Mouse (Mus musculus): ENCODE measurements at regions not wholly inside any gene's neighbourhood (a gene's known extent, or its start where the extent isn't known, plus 50 kb on each side); places are given as distances from the start of the nearest gene placed in this dataset.
A peak's percentile ranks its signal among the peaks of the same experiment; 100 is the strongest.

DNA sequence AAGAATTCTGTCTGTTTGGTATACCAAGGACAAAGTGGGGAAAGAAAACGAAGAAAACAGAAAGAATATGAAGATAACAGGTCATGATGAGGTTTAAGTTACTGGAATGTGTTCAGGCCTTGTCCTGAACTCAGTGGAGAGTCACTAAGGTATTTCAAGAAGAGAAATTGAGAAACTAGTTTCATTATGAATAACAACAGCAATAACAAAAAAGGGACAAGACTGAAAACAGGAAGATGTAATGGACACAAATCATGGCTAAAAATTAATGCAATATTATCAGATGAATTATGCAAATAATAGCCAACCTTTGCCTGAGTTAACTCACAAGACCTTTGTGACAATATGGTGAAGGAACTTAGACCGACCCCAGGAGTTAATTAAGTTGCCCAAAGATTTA lies 530.2 kb upstream of the 2610301B20Rik start:
- DNase-seq (ENCODE audit: low spot score), result no peak
- Histone ChIP-seq H3K9me3 (replicated peaks; ENCODE audit: control insufficient read depth, low read length) (no peaks in the 10 kb centered on the region), H3K4me2 (ENCODE audit: low read length) (no peak overlapping the region), H3K9ac (ENCODE audit: low read length) (no peak overlapping the region), H3K27ac (ENCODE audit: low read depth, low read length) (no peak overlapping the region), H3K4me3 (ENCODE audit: low read depth, low read length) (no peak overlapping the region), H3K4me1 (ENCODE audit: control insufficient read depth, insufficient read depth, low read length) (no peaks in the 10 kb centered on the region), H3K27me3 (replicated peaks; ENCODE audit: control insufficient read depth, insufficient read depth, low read length) (no peaks in the 10 kb centered on the region), H3K36me3 (ENCODE audit: control insufficient read depth, insufficient read depth, low read length) (no peaks in the 10 kb centered on the region)
- WGBS, result 66% methylated on average over 2 of the region's 2 CpGs
- ATAC-seq, result no peak

DNA sequence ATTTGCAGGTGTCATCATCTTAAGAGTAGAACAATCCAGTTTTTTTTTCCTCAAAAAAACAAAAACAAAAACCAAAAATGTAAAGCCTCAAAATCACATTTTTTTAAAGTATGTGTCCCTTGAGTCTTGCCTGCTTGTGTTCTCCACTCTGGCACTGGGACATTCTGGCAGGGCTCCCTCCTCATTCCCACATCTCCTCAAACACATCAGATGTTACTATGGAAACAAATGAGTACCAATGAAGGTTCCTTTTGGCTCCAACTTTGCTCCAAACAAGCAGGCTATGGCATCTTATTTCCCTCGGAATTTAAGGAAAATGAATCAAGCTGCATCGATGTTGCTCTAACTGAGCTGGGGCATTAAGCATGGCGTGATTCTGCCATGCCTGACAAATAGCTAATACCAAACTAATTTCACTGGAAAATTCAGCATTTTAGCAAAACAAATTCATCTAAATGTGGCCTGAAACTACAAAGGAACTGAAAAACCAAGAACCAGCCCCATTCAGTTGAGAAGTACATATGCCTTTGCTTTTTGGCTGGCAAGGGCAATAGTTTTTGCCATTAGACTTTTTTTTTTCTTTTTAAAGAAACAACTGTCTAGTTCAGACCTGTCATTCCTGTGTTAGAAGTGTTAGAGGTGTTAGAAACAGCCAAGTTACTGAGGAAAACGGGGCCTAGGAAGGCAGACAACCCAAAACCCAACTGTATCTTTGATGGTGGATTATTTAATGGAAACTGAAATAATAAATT lies 522.2 kb upstream of the 2610301B20Rik start:
- no peaks in the 10 kb centered on the region for H3K36me3 ChIP-seq (ENCODE audit: control insufficient read depth, insufficient read depth, low read length)
- H3K9ac ChIP-seq (ENCODE audit: low read length), result no peak overlapping the region
- no peak overlapping the region for H3K4me3 ChIP-seq (ENCODE audit: low read depth, low read length)
- H3K9me3 ChIP-seq (replicated peaks; ENCODE audit: control insufficient read depth, low read length), result no peaks in the 10 kb centered on the region
- H3K4me2 ChIP-seq (ENCODE audit: low read length), result no peak overlapping the region
- no peaks in the 10 kb centered on the region for H3K4me1 ChIP-seq (ENCODE audit: control insufficient read depth, insufficient read depth, low read length)
- ATAC-seq, result peak; percentile 67; the same call in 1 of the 2 replicates
- peak; percentile 51 for DNase-seq (ENCODE audit: low spot score)
- no peaks in the 10 kb centered on the region for H3K27me3 ChIP-seq (replicated peaks; ENCODE audit: control insufficient read depth, insufficient read depth, low read length)
- H3K27ac ChIP-seq (ENCODE audit: low read depth, low read length), result peak overlapping the region; percentile 0; the same call in 1 of the 2 replicates
- 61% methylated on average over 4 of the region's 4 CpGs for WGBS

DNA sequence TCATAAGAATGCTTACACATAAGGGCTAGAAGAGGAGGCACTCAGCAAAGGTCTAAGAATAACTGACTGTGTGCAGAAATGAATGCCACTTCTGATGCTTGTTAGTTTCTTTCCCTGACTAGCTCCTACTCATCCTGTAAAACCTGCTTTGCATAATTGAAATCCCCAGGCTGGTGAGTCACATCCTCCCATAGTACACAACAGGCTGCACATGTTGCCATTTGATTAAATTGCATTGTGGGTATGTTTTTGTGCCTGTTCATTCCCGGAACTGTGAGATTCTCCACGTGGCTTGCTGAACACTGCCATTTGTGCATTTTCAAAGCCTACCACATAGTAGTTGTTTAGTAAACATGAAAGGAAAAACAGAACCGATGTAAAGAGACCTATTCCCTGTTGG lies 516.7 kb upstream of the 2610301B20Rik start:
- 71% methylated on average over 3 of the region's 3 CpGs for WGBS
- no peak for ATAC-seq
- no peaks in the 10 kb centered on the region for H3K4me1 ChIP-seq (ENCODE audit: control insufficient read depth, insufficient read depth, low read length)
- no peak overlapping the region for H3K4me2 ChIP-seq (ENCODE audit: low read length)
- H3K27ac ChIP-seq (ENCODE audit: low read depth, low read length), result no peak overlapping the region
- DNase-seq (ENCODE audit: low spot score), result no peak
- no peaks in the 10 kb centered on the region for H3K36me3 ChIP-seq (ENCODE audit: control insufficient read depth, insufficient read depth, low read length)
- no peak overlapping the region for H3K9ac ChIP-seq (ENCODE audit: low read length)
- no peaks in the 10 kb centered on the region for H3K27me3 ChIP-seq (replicated peaks; ENCODE audit: control insufficient read depth, insufficient read depth, low read length)
- H3K9me3 ChIP-seq (replicated peaks; ENCODE audit: control insufficient read depth, low read length), result no peaks in the 10 kb centered on the region
- no peak overlapping the region for H3K4me3 ChIP-seq (ENCODE audit: low read depth, low read length)

DNA sequence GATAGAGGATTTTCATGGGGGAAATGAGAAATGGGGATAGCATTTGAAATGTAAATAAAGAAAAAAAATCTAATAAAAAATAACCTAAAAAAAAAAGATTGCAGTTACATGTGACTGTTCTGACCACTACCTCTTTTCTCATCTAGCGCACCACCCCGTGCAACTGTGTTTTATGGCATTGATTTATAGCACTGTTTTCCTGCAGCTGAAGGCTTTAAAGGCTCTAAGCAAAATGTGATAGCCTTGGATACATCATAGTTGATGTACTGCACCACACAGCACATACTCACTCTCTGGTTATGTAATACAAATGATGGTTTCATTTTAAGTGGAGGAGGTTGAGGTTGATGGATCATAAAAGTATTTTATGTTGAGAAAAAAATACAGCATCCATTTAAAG lies 484.5 kb upstream of the 2610301B20Rik start:
- Histone ChIP-seq H3K9ac (ENCODE audit: low read length) (no peak overlapping the region), H3K4me3 (ENCODE audit: low read depth, low read length) (no peak overlapping the region), H3K27me3 (replicated peaks; ENCODE audit: control insufficient read depth, insufficient read depth, low read length) (no peaks in the 10 kb centered on the region), H3K27ac (ENCODE audit: low read depth, low read length) (no peak overlapping the region), H3K36me3 (ENCODE audit: control insufficient read depth, insufficient read depth, low read length) (no peaks in the 10 kb centered on the region), H3K4me1 (ENCODE audit: control insufficient read depth, insufficient read depth, low read length) (no peaks in the 10 kb centered on the region), H3K4me2 (ENCODE audit: low read length) (no peak overlapping the region), H3K9me3 (replicated peaks; ENCODE audit: control insufficient read depth, low read length) (no peaks in the 10 kb centered on the region)
- no peak for DNase-seq (ENCODE audit: low spot score)
- ATAC-seq, result no peak
- WGBS, result 94% methylated on average over 2 of the region's 2 CpGs

DNA sequence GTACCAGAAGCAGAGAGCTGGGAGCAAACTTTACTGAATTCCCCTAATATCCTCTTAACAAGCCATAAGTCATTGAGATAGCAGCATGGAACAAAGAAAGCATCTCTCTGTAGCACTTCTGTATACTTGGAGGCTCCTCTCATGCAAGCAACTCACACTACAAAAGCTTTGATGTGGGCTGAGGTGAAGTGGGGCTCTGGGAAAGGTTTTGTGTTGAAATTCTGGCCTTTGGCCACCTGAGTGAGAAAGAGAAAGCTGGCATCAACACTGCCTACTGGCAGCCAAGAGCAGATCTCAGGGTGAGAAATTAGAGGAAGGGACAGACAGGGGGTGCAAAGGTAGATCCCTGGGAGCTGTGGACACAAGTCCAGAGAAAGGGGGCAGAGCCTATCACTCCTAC lies 477.0 kb upstream of the 2610301B20Rik start:
- no peak for ATAC-seq
- H3K27me3 ChIP-seq (replicated peaks; ENCODE audit: control insufficient read depth, insufficient read depth, low read length), result no peaks in the 10 kb centered on the region
- H3K9ac ChIP-seq (ENCODE audit: low read length), result no peak overlapping the region
- H3K4me3 ChIP-seq (ENCODE audit: low read depth, low read length), result no peak overlapping the region
- no peaks in the 10 kb centered on the region for H3K4me1 ChIP-seq (ENCODE audit: control insufficient read depth, insufficient read depth, low read length)
- no peaks in the 10 kb centered on the region for H3K9me3 ChIP-seq (replicated peaks; ENCODE audit: control insufficient read depth, low read length)
- no peak overlapping the region for H3K27ac ChIP-seq (ENCODE audit: low read depth, low read length)
- H3K36me3 ChIP-seq (ENCODE audit: control insufficient read depth, insufficient read depth, low read length), result no peaks in the 10 kb centered on the region
- no peak for DNase-seq (ENCODE audit: low spot score)
- H3K4me2 ChIP-seq (ENCODE audit: low read length), result no peak overlapping the region

DNA sequence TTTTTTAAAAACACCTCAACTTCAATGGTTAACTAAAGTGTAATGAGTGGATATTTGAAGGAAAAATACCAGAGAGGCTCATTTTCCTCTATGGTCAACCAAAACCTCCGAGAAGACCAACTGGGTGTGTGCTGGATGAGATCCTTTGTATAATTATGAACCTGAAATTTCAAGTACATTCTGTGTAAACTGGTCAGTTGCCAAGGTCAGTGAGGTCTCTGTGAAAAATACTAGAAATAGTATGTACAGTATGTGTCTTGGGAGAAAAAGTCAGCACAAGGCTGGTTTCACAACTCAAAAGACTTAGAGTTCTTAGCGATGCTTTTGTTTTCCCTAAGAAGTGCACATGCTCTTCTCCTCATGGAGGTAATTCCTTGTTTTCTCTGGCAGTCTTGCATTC lies 476.2 kb upstream of the 2610301B20Rik start:
- no peaks in the 10 kb centered on the region for H3K9me3 ChIP-seq (replicated peaks; ENCODE audit: control insufficient read depth, low read length)
- H3K4me2 ChIP-seq (ENCODE audit: low read length), result no peak overlapping the region
- H3K27me3 ChIP-seq (replicated peaks; ENCODE audit: control insufficient read depth, insufficient read depth, low read length), result no peaks in the 10 kb centered on the region
- H3K27ac ChIP-seq (ENCODE audit: low read depth, low read length), result no peak overlapping the region
- no peaks in the 10 kb centered on the region for H3K4me1 ChIP-seq (ENCODE audit: control insufficient read depth, insufficient read depth, low read length)
- DNase-seq (ENCODE audit: low spot score), result no peak
- no peak overlapping the region for H3K9ac ChIP-seq (ENCODE audit: low read length)
- H3K36me3 ChIP-seq (ENCODE audit: control insufficient read depth, insufficient read depth, low read length), result no peaks in the 10 kb centered on the region
- no peak overlapping the region for H3K4me3 ChIP-seq (ENCODE audit: low read depth, low read length)
- 96% methylated on average over 2 of the region's 2 CpGs for WGBS
- no peak for ATAC-seq

DNA sequence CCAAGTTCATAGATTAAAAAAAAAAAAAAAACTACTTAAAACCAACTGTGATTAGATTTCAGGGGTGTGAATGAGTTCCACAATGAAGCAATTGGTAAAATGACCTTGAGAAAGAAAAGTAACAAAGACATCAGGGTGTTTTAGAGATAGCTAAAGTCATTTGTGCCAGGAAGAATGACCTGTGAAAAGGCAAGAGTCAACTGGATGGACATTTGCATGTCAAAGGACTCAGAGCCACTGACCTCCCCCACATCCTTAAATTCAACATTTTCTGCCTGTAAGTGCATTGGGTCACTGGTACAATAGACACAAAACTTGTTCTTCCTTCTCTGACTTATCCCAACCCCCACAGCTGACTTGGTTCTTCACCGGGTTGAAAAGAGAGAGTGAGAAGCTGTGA lies 474.6 kb upstream of the 2610301B20Rik start:
- H3K27me3 ChIP-seq (replicated peaks; ENCODE audit: control insufficient read depth, insufficient read depth, low read length), result no peaks in the 10 kb centered on the region
- no peak overlapping the region for H3K4me3 ChIP-seq (ENCODE audit: low read depth, low read length)
- H3K4me1 ChIP-seq (ENCODE audit: control insufficient read depth, insufficient read depth, low read length), result no peaks in the 10 kb centered on the region
- ATAC-seq (no peak), DNase-seq (ENCODE audit: low spot score) (no peak)
- no peak overlapping the region for H3K9ac ChIP-seq (ENCODE audit: low read length)
- 66% methylated on average over 1 of the region's 1 CpGs for WGBS
- no peak overlapping the region for H3K27ac ChIP-seq (ENCODE audit: low read depth, low read length)
- no peak overlapping the region for H3K4me2 ChIP-seq (ENCODE audit: low read length)
- H3K9me3 ChIP-seq (replicated peaks; ENCODE audit: control insufficient read depth, low read length), result no peaks in the 10 kb centered on the region
- no peaks in the 10 kb centered on the region for H3K36me3 ChIP-seq (ENCODE audit: control insufficient read depth, insufficient read depth, low read length)

DNA sequence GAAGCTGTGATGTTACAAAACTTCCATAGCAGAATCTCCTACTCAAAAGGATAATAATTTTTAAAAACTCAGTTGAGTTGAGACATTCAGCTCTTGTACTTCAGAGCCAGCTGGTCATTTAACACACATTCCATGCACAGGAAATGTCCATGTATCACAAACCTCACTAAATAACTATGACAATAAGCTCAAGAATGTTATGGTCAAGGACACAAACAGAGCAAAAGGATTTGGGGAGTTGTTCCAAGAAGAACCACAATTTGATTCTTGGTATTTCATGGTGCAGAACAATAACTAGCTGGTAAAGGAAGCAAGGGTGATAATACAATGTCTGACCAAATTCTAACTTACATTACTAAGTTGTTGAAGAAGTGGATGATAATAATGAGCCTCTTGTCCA lies 471.4 kb upstream of the 2610301B20Rik start:
- H3K27ac ChIP-seq (ENCODE audit: low read depth, low read length), result no peak overlapping the region
- no peaks in the 10 kb centered on the region for H3K27me3 ChIP-seq (replicated peaks; ENCODE audit: control insufficient read depth, insufficient read depth, low read length)
- no peak overlapping the region for H3K4me3 ChIP-seq (ENCODE audit: low read depth, low read length)
- H3K9ac ChIP-seq (ENCODE audit: low read length), result no peak overlapping the region
- no peaks in the 10 kb centered on the region for H3K36me3 ChIP-seq (ENCODE audit: control insufficient read depth, insufficient read depth, low read length)
- DNase-seq (ENCODE audit: low spot score), result no peak
- no peaks in the 10 kb centered on the region for H3K9me3 ChIP-seq (replicated peaks; ENCODE audit: control insufficient read depth, low read length)
- H3K4me2 ChIP-seq (ENCODE audit: low read length), result no peak overlapping the region
- no peak for ATAC-seq
- H3K4me1 ChIP-seq (ENCODE audit: control insufficient read depth, insufficient read depth, low read length), result no peaks in the 10 kb centered on the region

DNA sequence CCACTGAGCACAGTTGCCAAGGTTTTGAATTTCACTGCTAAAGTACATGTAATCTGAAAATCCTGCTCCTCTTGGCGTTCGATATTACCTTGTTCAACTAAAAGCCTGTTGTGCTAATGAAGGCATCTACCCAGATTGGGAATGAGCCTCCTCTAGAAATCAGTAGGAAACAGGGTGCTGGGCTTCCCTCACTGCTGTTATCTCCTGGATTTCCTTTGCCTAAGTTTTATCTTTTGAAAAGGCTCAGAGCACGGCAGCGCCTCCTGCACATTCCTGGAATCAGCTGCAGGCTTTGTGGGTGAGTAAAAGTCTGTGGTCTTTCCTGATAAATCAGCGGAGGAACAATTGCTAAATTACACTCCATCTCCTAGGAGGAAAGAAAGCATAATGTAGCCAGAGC lies 469.9 kb upstream of the 2610301B20Rik start:
- Histone ChIP-seq H3K9ac (ENCODE audit: low read length) (no peak overlapping the region), H3K4me3 (ENCODE audit: low read depth, low read length) (no peak overlapping the region), H3K27ac (ENCODE audit: low read depth, low read length) (no peak overlapping the region), H3K4me2 (ENCODE audit: low read length) (no peak overlapping the region), H3K36me3 (ENCODE audit: control insufficient read depth, insufficient read depth, low read length) (no peaks in the 10 kb centered on the region), H3K27me3 (replicated peaks; ENCODE audit: control insufficient read depth, insufficient read depth, low read length) (no peaks in the 10 kb centered on the region), H3K9me3 (replicated peaks; ENCODE audit: control insufficient read depth, low read length) (no peaks in the 10 kb centered on the region), H3K4me1 (ENCODE audit: control insufficient read depth, insufficient read depth, low read length) (no peaks in the 10 kb centered on the region)
- ATAC-seq (no peak), DNase-seq (ENCODE audit: low spot score) (no peak)
- 63% methylated on average over 5 of the region's 5 CpGs for WGBS
